Mouse (Mus musculus): ENCODE results near the gene Sp1. TPM values are rescaled to one million over a fixed set of nuclear protein-coding genes. Genes with fewer than 3 reads are reported as not detected.

The Sp1 gene
- polyA plus RNA-seq, 1 experiment from 2014 or later = 7.4 TPM

Other genes with a start within 250 kb of the Sp1 start
- 43.5 and 57.7 TPM in 2 replicates for gene Zfp740, start 202.9 kb upstream of the Sp1 start, polyA plus RNA-seq (2014; fragmentation: Nextera tagmentation; extraction: Ambion mirVana)
- gene Csad, start 201.4 kb upstream of the Sp1 start, polyA plus RNA-seq (2014; fragmentation: Nextera tagmentation; extraction: Ambion mirVana) = 25.9 and 28.1 TPM in 2 replicates
- gene Itgb7, start 174.2 kb upstream of the Sp1 start, polyA plus RNA-seq (2014; fragmentation: Nextera tagmentation; extraction: Ambion mirVana) = 0.57 and 0.78 TPM in 2 replicates
- gene Rarg, start 148.6 kb upstream of the Sp1 start, polyA plus RNA-seq (2014; fragmentation: Nextera tagmentation; extraction: Ambion mirVana) = 2.3 and 3.6 TPM in 2 replicates
- 0.09 TPM in 1 of 2 replicates, not detected in the other for gene Gm9918, start 135.6 kb upstream of the Sp1 start, polyA plus RNA-seq (2014; fragmentation: Nextera tagmentation; extraction: Ambion mirVana)
- 51.9 and 53.3 TPM in 2 replicates for gene Mfsd5, start 126.7 kb upstream of the Sp1 start, polyA plus RNA-seq (2014; fragmentation: Nextera tagmentation; extraction: Ambion mirVana)
- gene Espl1, start 109.9 kb upstream of the Sp1 start, polyA plus RNA-seq (2014; fragmentation: Nextera tagmentation; extraction: Ambion mirVana) = 4.9 and 9.1 TPM in 2 replicates
- 562 and 649 TPM in 2 replicates for gene Pfdn5, start 80.0 kb upstream of the Sp1 start, polyA plus RNA-seq (2014; fragmentation: Nextera tagmentation; extraction: Ambion mirVana)
- 80.4 and 89.0 TPM in 2 replicates for gene Myg1, start 74.4 kb upstream of the Sp1 start, polyA plus RNA-seq (2014; fragmentation: Nextera tagmentation; extraction: Ambion mirVana)
- gene Aaas, start 55.4 kb upstream of the Sp1 start, polyA plus RNA-seq (2014; fragmentation: Nextera tagmentation; extraction: Ambion mirVana) = 27.6 and 30.6 TPM in 2 replicates
- gene Sp7, start 39.0 kb upstream of the Sp1 start, polyA plus RNA-seq (2014; fragmentation: Nextera tagmentation; extraction: Ambion mirVana) = 0.21 TPM in 1 of 2 replicates, not detected in the other
- gene Amhr2, start 39.2 kb downstream of the Sp1 start, polyA plus RNA-seq (2014; fragmentation: Nextera tagmentation; extraction: Ambion mirVana) = 0.18 and 0.39 TPM in 2 replicates
- gene Prr13, start 52.9 kb downstream of the Sp1 start, polyA plus RNA-seq (2014; fragmentation: Nextera tagmentation; extraction: Ambion mirVana) = 127 and 133 TPM in 2 replicates
- gene Pcbp2, start 64.4 kb downstream of the Sp1 start, polyA plus RNA-seq (2014; fragmentation: Nextera tagmentation; extraction: Ambion mirVana) = 187 TPM in 2 replicates
- gene Gm10337, start 97.6 kb downstream of the Sp1 start, polyA plus RNA-seq (2014; fragmentation: Nextera tagmentation; extraction: Ambion mirVana) = 9.6 TPM in 1 of 2 replicates, not detected in the other
- gene Map3k12, start 110.9 kb downstream of the Sp1 start, polyA plus RNA-seq (2014; fragmentation: Nextera tagmentation; extraction: Ambion mirVana) = 44.2 and 47.9 TPM in 2 replicates
- gene Tarbp2, start 112.0 kb downstream of the Sp1 start, polyA plus RNA-seq (2014; fragmentation: Nextera tagmentation; extraction: Ambion mirVana) = 76.3 and 90.7 TPM in 2 replicates
- gene Npff, start 118.8 kb downstream of the Sp1 start, polyA plus RNA-seq (2014; fragmentation: Nextera tagmentation; extraction: Ambion mirVana) = 1.3 and 2.7 TPM in 2 replicates
- gene Gm28047, start 218.9 kb downstream of the Sp1 start, polyA plus RNA-seq (2014; fragmentation: Nextera tagmentation; extraction: Ambion mirVana) = not detected in 2 replicates
- gene Atf7, start 219.3 kb downstream of the Sp1 start, polyA plus RNA-seq (2014; fragmentation: Nextera tagmentation; extraction: Ambion mirVana) = 13.0 and 13.2 TPM in 2 replicates